Mouse (Mus musculus) CH12.LX (cell line): ENCODE measurements around the gene Muc16. TPM values are rescaled to one million over a fixed set of nuclear protein-coding genes. Genes with fewer than 3 reads are reported as not detected.
A peak's percentile ranks its signal among the peaks of the same experiment; 100 is the strongest.

Source experiments
- DNase-seq: peaks from one replicate; pipeline ENCODE4 v3.0.0-alpha.2; 2013; ENCODE audit errors: extremely low read depth
- H3K27ac ChIP-seq: 2 replicates; pipeline ENCODE4 v1.5.1; 2012; ENCODE audit warnings: low read depth, mild to moderate bottlenecking, control low read depth, moderate library complexity; ENCODE audit not compliant: insufficient read depth
- H3K27me3 ChIP-seq: replicated peaks from 2 replicates; pipeline ENCODE3; 2012; ENCODE audit warnings: inconsistent platforms
- H3K36me3 ChIP-seq, 2 experiments: replicated peaks in 1 of 2; 2 replicates each; pipeline versions ENCODE3 to v1.6.1; 2012; ENCODE audit warnings: inconsistent platforms in 1 of 2, low read length in 1 of 2, mild to moderate bottlenecking in 1 of 2, mixed read lengths in 1 of 2, moderate library complexity in 1 of 2; ENCODE audit not compliant: control insufficient read depth in 1 of 2, insufficient read depth in 1 of 2
- H3K4me1 ChIP-seq, 2 experiments: 2 replicates each; pipeline ENCODE4 v1.6.1; 2012; ENCODE audit warnings: inconsistent platforms in 1 of 2, moderate library complexity in 1 of 2; ENCODE audit not compliant: insufficient read depth in 2 of 2, control insufficient read depth in 1 of 2
- H3K4me2 ChIP-seq: 2 replicates; pipeline ENCODE4 v1.6.1; 2012; ENCODE audit warnings: low read depth, mild to moderate bottlenecking, control low read depth; ENCODE audit not compliant: poor library complexity, insufficient read depth, severe bottlenecking
- H3K4me3 ChIP-seq, 3 experiments: fragments of 150-350 bp in 1 of 3; sonication (generic) in 1 of 3; replicated peaks in 1 of 3; 2 replicates each; pipeline versions ENCODE3 to v1.5.1; 2011 to 2012; ENCODE audit warnings: low read depth in 2 of 3, low read length in 2 of 3, mild to moderate bottlenecking in 2 of 3, moderate library complexity in 2 of 3, control low read depth in 1 of 3, improper control_type of control experiment in 1 of 3, inconsistent platforms in 1 of 3, mixed read lengths in 1 of 3; ENCODE audit not compliant: poor library complexity in 1 of 3
- H3K79me2 ChIP-seq: replicated peaks from 2 replicates; pipeline ENCODE4 v1.6.1; 2012; ENCODE audit warnings: mild to moderate bottlenecking, moderate library complexity; ENCODE audit not compliant: control insufficient read depth, poor library complexity, insufficient read depth, severe bottlenecking; ENCODE audit errors: extremely low read depth
- H3K9ac ChIP-seq: 2 replicates; pipeline ENCODE4 v1.6.1; 2012; ENCODE audit warnings: low read depth, mild to moderate bottlenecking, control low read depth, moderate library complexity; ENCODE audit not compliant: insufficient read depth
- H3K9me3 ChIP-seq: replicated peaks from 2 replicates; pipeline ENCODE3; 2012; ENCODE audit warnings: low read length, inconsistent platforms, mixed read lengths
- CHD2 ChIP-seq: IDR thresholded peaks from 2 replicates; pipeline ENCODE4 v1.6.1; 2011; ENCODE audit warnings: low read length, improper control_type of control experiment
- E2F4 ChIP-seq: IDR thresholded peaks from 2 replicates; pipeline ENCODE4 v1.6.1; 2011; ENCODE audit warnings: low read depth, low read length, improper control_type of control experiment; ENCODE audit not compliant: insufficient replicate concordance
- ELF1 ChIP-seq: IDR thresholded peaks from 2 replicates; pipeline ENCODE4 v1.6.1; 2014; ENCODE audit warnings: low read depth, mild to moderate bottlenecking, inconsistent platforms, low read length, improper control_type of control experiment
- EP300 ChIP-seq: IDR thresholded peaks from 2 replicates; pipeline ENCODE4 v1.6.1; 2011; ENCODE audit warnings: low read length, improper control_type of control experiment
- GABPA ChIP-seq: IDR thresholded peaks from 2 replicates; pipeline ENCODE4 v1.6.1; 2012; ENCODE audit warnings: low read depth, low read length, improper control_type of control experiment, inconsistent platforms; ENCODE audit not compliant: insufficient replicate concordance
- JUN ChIP-seq: IDR thresholded peaks from 2 replicates; pipeline ENCODE4 v1.6.1; 2011; ENCODE audit warnings: low read depth, mild to moderate bottlenecking, low read length, improper control_type of control experiment, moderate library complexity; ENCODE audit not compliant: insufficient read depth
- JUND ChIP-seq: conservative IDR thresholded peaks from 2 replicates; pipeline ENCODE4 v1.6.1; 2011; ENCODE audit warnings: low read depth, low read length, improper control_type of control experiment
- KAT2A ChIP-seq: IDR thresholded peaks from 2 replicates; pipeline ENCODE4 v1.6.1; 2012; ENCODE audit warnings: low read length, improper control_type of control experiment, inconsistent platforms; ENCODE audit not compliant: insufficient replicate concordance
- MAFK ChIP-seq: IDR thresholded peaks from 2 replicates; pipeline ENCODE4 v1.6.1; 2011; ENCODE audit warnings: low read length, improper control_type of control experiment; ENCODE audit not compliant: insufficient replicate concordance
- MAX ChIP-seq: IDR thresholded peaks from 2 replicates; pipeline ENCODE4 v1.6.1; 2011; ENCODE audit warnings: low read length, improper control_type of control experiment
- MAZ ChIP-seq: IDR thresholded peaks from 2 replicates; pipeline ENCODE4 v1.6.1; 2012; ENCODE audit warnings: low read depth, mild to moderate bottlenecking, inconsistent platforms, low read length, improper control_type of control experiment, moderate library complexity
- MEF2A ChIP-seq: IDR thresholded peaks from 2 replicates; pipeline ENCODE4 v1.6.1; 2014; ENCODE audit warnings: low read depth, mild to moderate bottlenecking, inconsistent platforms, low read length, improper control_type of control experiment, borderline replicate concordance
- MXI1 ChIP-seq: IDR thresholded peaks from 2 replicates; pipeline ENCODE4 v1.6.1; 2011; ENCODE audit warnings: mild to moderate bottlenecking, low read depth, low read length, improper control_type of control experiment
- MYC ChIP-seq: IDR thresholded peaks from 2 replicates; pipeline ENCODE4 v1.6.1; 2011; ENCODE audit warnings: low read depth, mild to moderate bottlenecking, improper control_type of control experiment, low read length
- NRF1 ChIP-seq: IDR thresholded peaks from 2 replicates; pipeline ENCODE4 v1.6.1; 2014; ENCODE audit warnings: low read depth, mild to moderate bottlenecking, inconsistent platforms, low read length, improper control_type of control experiment, moderate library complexity
- PAX5 ChIP-seq: IDR thresholded peaks from 2 replicates; pipeline ENCODE4 v1.6.1; 2012; ENCODE audit warnings: low read length, inconsistent platforms, mixed read lengths
- POLR2A ChIP-seq: IDR thresholded peaks from 2 replicates; pipeline ENCODE4 v1.6.1; 2011; ENCODE audit warnings: low read depth, mild to moderate bottlenecking, improper control_type of control experiment, low read length
- SIN3A ChIP-seq: IDR thresholded peaks from 2 replicates; pipeline ENCODE4 v1.6.1; 2012; ENCODE audit warnings: low read length, improper control_type of control experiment, inconsistent platforms
- TBP ChIP-seq: conservative IDR thresholded peaks from 2 replicates; pipeline ENCODE4 v1.6.1; 2011; ENCODE audit warnings: low read depth, low read length, improper control_type of control experiment
- TCF12 ChIP-seq: IDR thresholded peaks from 2 replicates; pipeline ENCODE4 v1.6.1; 2014; ENCODE audit warnings: low read depth, mild to moderate bottlenecking, inconsistent platforms, low read length, improper control_type of control experiment
- USF1 ChIP-seq: IDR thresholded peaks from 2 replicates; pipeline ENCODE4 v1.6.1; 2014; ENCODE audit warnings: low read depth, mild to moderate bottlenecking, inconsistent platforms, low read length, improper control_type of control experiment
- ZC3H11A ChIP-seq: IDR thresholded peaks from 2 replicates; pipeline ENCODE4 v1.6.1; 2012; ENCODE audit warnings: low read depth, mild to moderate bottlenecking, inconsistent platforms, low read length, improper control_type of control experiment
- ZKSCAN1 ChIP-seq: IDR thresholded peaks from 2 replicates; pipeline ENCODE4 v1.6.1; 2012; ENCODE audit warnings: low read depth, inconsistent platforms, low read length, improper control_type of control experiment, borderline replicate concordance
- ZMIZ1 ChIP-seq: IDR thresholded peaks from 2 replicates; pipeline ENCODE4 v1.6.1; 2012; ENCODE audit warnings: low read depth, mild to moderate bottlenecking, inconsistent platforms, low read length, improper control_type of control experiment
- ZNF384 ChIP-seq: IDR thresholded peaks from 2 replicates; pipeline ENCODE4 v1.6.1; 2012; ENCODE audit warnings: low read depth, low read length, improper control_type of control experiment, inconsistent platforms
- dilution Hi-C: fragments of 300-500 bp; cut with MboI; formaldehyde crosslinking; loops from 2 replicates; pipeline ENCODE4 v1.14.3; 2020; ENCODE audit warnings: low sequenced_read_pairs; ENCODE audit not compliant: extremely low pct_unique_long_range_greater_than_20kb, extremely low pct_ligation_motif_present
- in situ Hi-C: fragments of 300-500 bp; cut with MboI; formaldehyde crosslinking; loops from 3 replicates; pipeline ENCODE4 v1.14.3; 2019; ENCODE audit warnings: low sequenced_read_pairs, low pct_ligation_motif_present, low pct_unique_long_range_greater_than_20kb, mixed read lengths
- polyA plus RNA-seq: library from polyadenylated mRNA; unstranded; fragments of >175 nt; gene quantifications from 2 replicates; pipeline ENCODE4 v1.2.1, GENCODE M21; 2012; ENCODE audit warnings: low read depth; ENCODE audit not compliant: insufficient read length
- total RNA-seq, 2 experiments: library from RNA; depleted of rRNA; stranded (reverse); fragments of 300-350 nt in 1 of 2; fragments of >200 nt in 1 of 2; gene quantifications; 2 replicates each; pipeline ENCODE4 v1.2.3; 2012 to 2014

The Muc16 gene
- total and polyA plus RNA-seq, 3 experiments, result not detected

- no peaks in the 10 kb centered on the region for H3K36me3 ChIP-seq
- dilution Hi-C loops, result no loop called here
- no peak overlapping the region for H3K27ac ChIP-seq
- no peak overlapping the region for H3K4me2 ChIP-seq
- H3K27me3 ChIP-seq, result no peaks in the 10 kb centered on the region
- TF ChIP-seq ZMIZ1 (no peak), ZC3H11A (no peak), ZKSCAN1 (no peak), TCF12 (no peak), ELF1 (no peak), CHD2 (no peak), TBP (no peak), MXI1 (no peak), ZNF384 (no peak), JUN (no peak), MYC (no peak), KAT2A (no peak), MAX (no peak), EP300 (no peak), GABPA (no peak)
- TF ChIP-seq, all 38 proteins: peak for 0
- Histone ChIP-seq H3K9me3 (no peaks in the 10 kb centered on the region), H3K4me1 (peaks cover 0 to 3% of the 10 kb centered on the region in 2 experiments; a peak in 1 of 4 replicates), H3K9ac (no peak overlapping the region), H3K79me2 (no peaks in the 10 kb centered on the region), H3K4me3 (no peak overlapping the region)
- peak; percentile 2 for DNase-seq
- in situ Hi-C loops, result no loop called here
Observed at GRCm38 (mm10) chr9:18468005-18468404, 206.3 kb downstream of the Muc16 start.

GRCm38 (mm10) chr9:18467350-18467749 lies 207.0 kb downstream of the Muc16 start:
- dilution Hi-C loops (no loop called here), in situ Hi-C loops (no loop called here)
- H3K27ac ChIP-seq, result no peak overlapping the region

More at GRCm38 (mm10) chr9:18467350-18467749, 207.0 kb downstream of the Muc16 start:
- H3K79me2 ChIP-seq, result no peaks in the 10 kb centered on the region
- H3K4me1 ChIP-seq, result peaks cover 0 to 3% of the 10 kb centered on the region in 2 experiments; a peak in 1 of 4 replicates
- H3K36me3 ChIP-seq, result no peaks in the 10 kb centered on the region
- H3K9me3 ChIP-seq, result no peaks in the 10 kb centered on the region
- no peak for DNase-seq
- no peaks in the 10 kb centered on the region for H3K27me3 ChIP-seq
- H3K4me3 ChIP-seq, result no peak overlapping the region
- H3K4me2 ChIP-seq, result no peak overlapping the region
- no peak overlapping the region for H3K9ac ChIP-seq
- TF ChIP-seq SIN3A (no peak), MAX (no peak), KAT2A (no peak), PAX5 (no peak), USF1 (no peak), E2F4 (no peak), MEF2A (no peak), NRF1 (no peak), POLR2A (no peak), JUND (no peak), MAFK (no peak), TBP (no peak), MAZ (no peak)
